Comparison of ENCODE assay signal across 8 mouse cellular contexts in genomic region chr14:19905615-19906014, GRCm38 (mm10).
DNase-seq lines count a peak whose midpoint lies in the region; ATAC-seq lines count a peak whose summit lies in the region.

No protein-coding gene starts in this region.

- ATAC-seq in forebrain, embryonic 13.5 days, result peak; percentile 75
- no peak for ATAC-seq in CD4-positive, CD25-positive, alpha-beta regulatory T cell, adult 4 months

- peak; percentile 29 for DNase-seq in ovary, adult 18-20 months (ENCODE audit: low spot score)
- DNase-seq in ovary, postnatal 10 days (ENCODE audit: low spot score), result no peak
- peak; percentile 79 to 89 for DNase-seq in heart, postnatal 10 days
- peak; percentile 69 to 73 for DNase-seq in layer of hippocampus, postnatal 10 days (ENCODE audit: low spot score in 2 of 2)
- DNase-seq in lung, postnatal 25 days (ENCODE audit: low spot score), result peak; percentile 69
- DNase-seq in retina, postnatal 1 day, result no peak

- no peaks in the 10 kb centered on the region for H3K9me3 ChIP-seq in forebrain, embryonic 13.5 days (replicated peaks)

- H3K4me3 ChIP-seq in forebrain, embryonic 13.5 days, result no peak overlapping the region

- intact Hi-C loops in heart, postnatal 10 days (cut with DNase I), result no loop called here

- WGBS in forebrain, embryonic 13.5 days, result 38% methylated on average over 5 of the region's 5 CpGs

- no peak overlapping the region for H3K9ac ChIP-seq in forebrain, embryonic 13.5 days

- peaks cover 35% of the 10 kb centered on the region for H3K4me1 ChIP-seq in forebrain, embryonic 13.5 days

- no peak overlapping the region for H3K4me2 ChIP-seq in forebrain, embryonic 13.5 days

- no peaks in the 10 kb centered on the region; the same call in none of the 2 replicates for H3K36me3 ChIP-seq in forebrain, embryonic 13.5 days (ENCODE audit: poor library complexity, severe bottlenecking)

- no peaks in the 10 kb centered on the region for H3K27me3 ChIP-seq in forebrain, embryonic 13.5 days

- peak overlapping the region; percentile 58 for H3K27ac ChIP-seq in forebrain, embryonic 13.5 days

Comparison
In these comparisons a context has a peak if more than half of its experiments do, and no peak if none do; other contexts are left out.
1. DNase-seq: peak in ovary, adult 18-20 months (single experiment), heart, postnatal 10 days (2 of 2), layer of hippocampus, postnatal 10 days (2 of 2) and lung, postnatal 25 days (single experiment); none in ovary, postnatal 10 days (single experiment) and retina, postnatal 1 day (single experiment).